Mouse (Mus musculus) liver, embryonic 14.5 days (tissue): ENCODE results near the gene Tbc1d10b. TPM values are rescaled to one million over a fixed set of nuclear protein-coding genes. Genes with fewer than 3 reads are reported as not detected.

Source experiments
- ATAC-seq: fragments of 200-750 bp; cut with Nextera tagmentation; 2 replicates; pipeline ENCODE4 v1.8.0; 2017; ENCODE audit warnings: moderate number of reproducible peaks, mild to moderate bottlenecking, moderate library complexity; ENCODE audit not compliant: insufficient read depth
- DNase-seq, 3 experiments: peaks; one replicate each; pipeline ENCODE4 v3.0.0-alpha.2; 2012 to 2013; ENCODE audit warnings: low read depth in 3 of 3, low spot score in 3 of 3
- H3K27ac ChIP-seq: fragments of 300-500 bp; sonication (generic); 2 replicates; pipeline ENCODE4 v1.5.1; 2014; ENCODE audit warnings: moderate library complexity, mild to moderate bottlenecking, control low read depth, inconsistent platforms
- H3K27me3 ChIP-seq: fragments of 300-500 bp; sonication (generic); 2 replicates; pipeline ENCODE4 v1.6.1; 2014; ENCODE audit warnings: mild to moderate bottlenecking, low read length, moderate library complexity; ENCODE audit not compliant: control insufficient read depth, insufficient read depth
- H3K36me3 ChIP-seq: fragments of 300-500 bp; sonication (generic); replicated peaks from 2 replicates; pipeline ENCODE4 v1.6.1; 2014; ENCODE audit warnings: low read depth; ENCODE audit not compliant: control insufficient read depth, insufficient read depth
- H3K4me1 ChIP-seq, 2 experiments: fragments of 200-500 bp in 1 of 2; fragments of 300-500 bp in 1 of 2; sonication (generic) in 1 of 2; replicated peaks; 2 replicates each; pipeline ENCODE4 v1.6.1; 2012 to 2014; ENCODE audit warnings: antibody characterized with exemption in 1 of 2, inconsistent platforms in 1 of 2, low read length in 1 of 2; ENCODE audit not compliant: control insufficient read depth in 2 of 2, insufficient read depth in 2 of 2
- H3K4me2 ChIP-seq: fragments of 300-500 bp; sonication (generic); 2 replicates; pipeline ENCODE4 v1.6.1; 2014; ENCODE audit warnings: low read depth, mild to moderate bottlenecking, control low read depth, moderate library complexity
- H3K4me3 ChIP-seq, 2 experiments: fragments of 200-500 bp in 1 of 2; fragments of 300-500 bp in 1 of 2; sonication (generic) in 1 of 2; 2 replicates each; pipeline ENCODE4 v1.5.1; 2012 to 2014; ENCODE audit warnings: low read depth in 2 of 2, low read length in 2 of 2, mild to moderate bottlenecking in 2 of 2, control low read depth in 1 of 2, inconsistent platforms in 1 of 2, moderate library complexity in 1 of 2; ENCODE audit not compliant: insufficient read depth in 1 of 2
- H3K9ac ChIP-seq: fragments of 300-500 bp; sonication (generic); replicated peaks from 2 replicates; pipeline ENCODE4 v1.6.1; 2014; ENCODE audit warnings: mild to moderate bottlenecking, control low read depth, moderate library complexity
- H3K9me3 ChIP-seq: fragments of 300-500 bp; sonication (generic); 2 replicates; pipeline ENCODE4 v1.6.1; 2016; ENCODE audit warnings: low read length, mixed read lengths; ENCODE audit not compliant: control insufficient read depth
- CTCF ChIP-seq: IDR thresholded peaks from 2 replicates; pipeline ENCODE4 v1.5.1; 2016; ENCODE audit warnings: antibody characterized with exemption, low read depth, control low read depth
- EP300 ChIP-seq: IDR thresholded peaks from 2 replicates; pipeline ENCODE4 v1.6.1; 2016; ENCODE audit warnings: antibody characterized with exemption, low read depth
- WGBS: fragments of 180-500 bp; shearing (Covaris S2); extraction: QIAGEN DNeasy Blood & Tissue Kit; methylation state at CpG from one replicate; pipeline ENCODE4 v1.1.7; 2014; ENCODE audit not compliant: insufficient replicate concordance; 5-methylcytosine and 5-hydroxymethylcytosine counted together
- polyA plus RNA-seq, 2 experiments: library from polyadenylated mRNA; depleted of rRNA in 1 of 2; stranded (reverse) in 1 of 2; unstranded in 1 of 2; fragments of >200 nt; fragmentation: Nextera tagmentation in 1 of 2; extraction: Ambion mirVana in 1 of 2; gene quantifications; 2 replicates each; pipeline versions ENCODE4 v1.2.1 to v1.2.3; 2012 to 2014

Tbc1d10b gene
- polyA plus RNA-seq, 2 experiments: 10.9 to 15.5 TPM

DNA sequence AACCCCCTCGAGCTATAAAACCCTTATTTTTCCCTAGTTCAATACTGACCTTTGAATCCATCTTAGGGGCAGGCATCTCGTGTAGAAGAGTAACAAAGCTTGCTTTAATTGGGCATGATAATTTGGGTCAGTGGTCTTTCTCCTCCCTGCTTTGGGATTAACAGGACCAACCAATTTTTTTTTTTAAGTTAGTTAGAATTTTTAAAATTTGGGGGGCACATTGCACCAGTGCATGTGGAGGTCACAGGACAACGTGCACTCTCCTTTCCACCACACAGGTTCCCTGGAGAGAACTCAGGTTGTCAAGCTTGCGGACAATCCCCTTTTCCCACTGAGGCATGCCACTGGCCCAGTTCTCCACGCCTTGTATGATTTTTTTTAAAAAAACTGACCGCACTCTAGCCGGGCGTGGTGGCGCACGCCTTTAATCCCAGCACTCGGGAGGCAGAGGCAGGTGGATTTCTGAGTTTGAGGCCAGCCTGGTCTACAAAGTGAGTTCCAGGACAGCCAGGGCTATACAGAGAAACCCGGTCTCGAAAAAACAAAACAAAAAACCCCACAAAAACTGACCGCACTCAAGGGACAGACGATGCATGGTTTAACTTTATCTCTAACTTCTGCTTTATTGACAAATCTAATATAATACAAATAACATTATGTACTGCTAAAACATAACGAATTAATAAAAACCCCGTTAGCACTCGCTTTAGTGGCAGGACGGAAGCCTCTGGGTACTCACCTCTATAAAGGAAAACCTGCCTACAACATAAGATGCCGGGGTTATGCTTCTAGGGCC lies 23.8 kb upstream of the Tbc1d10b start:
- H3K9ac ChIP-seq: peak overlapping the region; percentile 92
- H3K9me3 ChIP-seq: no peaks in the 10 kb centered on the region
- DNase-seq: no peak
- ATAC-seq: no peak
- TF ChIP-seq CTCF (no peak), EP300 (no peak)
- peak overlapping the region; percentile 85 for H3K27ac ChIP-seq
- no peaks in the 10 kb centered on the region for H3K27me3 ChIP-seq
- 3% methylated on average over 20 of the region's 20 CpGs for WGBS
- H3K4me3 ChIP-seq: peak overlapping the region; percentile 91 to 92
- H3K4me1 ChIP-seq: peaks cover 17 to 21% of the 10 kb centered on the region in 2 experiments
- peaks cover 16% of the 10 kb centered on the region for H3K36me3 ChIP-seq
- peak overlapping the region; percentile 85 for H3K4me2 ChIP-seq

DNA sequence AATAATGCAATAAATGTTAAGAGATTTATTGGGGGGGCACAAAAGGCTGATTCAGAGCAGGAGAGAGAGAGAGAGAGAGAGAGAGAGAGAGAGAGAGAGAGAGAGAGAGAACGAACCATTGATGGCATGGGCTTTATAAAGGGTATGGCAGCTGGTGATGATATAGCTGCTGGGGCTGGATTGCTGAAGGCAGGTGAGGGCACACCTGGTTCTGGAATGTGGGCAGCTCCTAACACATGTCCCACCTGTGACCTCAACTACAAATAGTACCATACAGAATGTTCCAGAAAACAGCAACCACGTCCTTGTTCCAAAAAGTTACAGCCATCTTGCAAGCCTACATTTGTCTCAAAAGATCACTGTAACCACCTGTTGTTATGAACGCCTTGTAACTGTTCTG lies 23.1 kb upstream of the Tbc1d10b start:
- Histone ChIP-seq H3K27ac (no peak overlapping the region; the same call in 1 of the 2 replicates), H3K4me2 (peak overlapping the region; percentile 85), H3K9ac (peak overlapping the region; percentile 92), H3K9me3 (no peaks in the 10 kb centered on the region), H3K36me3 (peaks cover 10% of the 10 kb centered on the region), H3K4me3 (peak overlapping the region; percentile 24 to 92), H3K27me3 (no peaks in the 10 kb centered on the region), H3K4me1 (peaks cover 22 to 27% of the 10 kb centered on the region in 2 experiments)
- no peak for DNase-seq
- WGBS: 42% methylated on average over 3 of the region's 3 CpGs
- TF ChIP-seq EP300: no peak
- no peak for TF ChIP-seq CTCF
- no peak for ATAC-seq

DNA sequence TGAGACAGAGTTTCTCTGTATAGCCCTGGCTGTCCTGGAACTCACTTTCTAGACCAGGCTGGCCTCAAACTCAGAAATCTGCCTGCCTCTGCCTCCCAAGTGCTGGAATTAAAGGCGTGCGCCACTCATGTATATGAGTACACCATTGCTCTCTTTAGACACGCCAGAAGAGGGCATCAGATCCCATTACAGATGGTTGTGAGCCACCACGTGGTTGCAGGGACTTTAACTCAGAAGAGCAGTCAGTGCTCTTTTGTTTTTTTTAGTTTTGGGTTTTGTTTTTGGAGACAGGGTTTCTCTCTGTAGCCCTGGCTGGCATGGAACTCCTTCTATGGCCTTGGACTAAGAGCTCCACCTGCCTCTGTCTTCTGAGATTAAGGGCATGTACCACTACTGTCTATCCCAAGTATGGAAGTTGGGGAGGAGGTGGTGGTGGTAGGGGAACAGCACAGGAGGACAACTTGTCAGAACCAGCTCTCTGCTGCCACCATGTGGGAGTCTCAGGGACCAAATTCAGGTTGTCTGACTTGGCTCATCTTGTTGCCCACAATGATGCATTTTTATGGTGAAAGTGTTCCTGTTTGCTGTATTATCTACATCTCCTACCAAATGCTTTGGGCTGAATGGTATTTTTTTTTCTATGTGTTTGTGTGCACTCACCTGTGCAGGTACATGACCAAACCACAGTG lies 20.5 kb upstream of the Tbc1d10b start:
- TF ChIP-seq EP300 (no peak), CTCF (peak; percentile 94)
- no peaks in the 10 kb centered on the region for H3K27me3 ChIP-seq
- H3K9ac ChIP-seq: no peak overlapping the region
- H3K9me3 ChIP-seq: no peaks in the 10 kb centered on the region
- WGBS: 43% methylated on average over 4 of the region's 4 CpGs
- H3K4me3 ChIP-seq: no peak overlapping the region
- H3K4me2 ChIP-seq: no peak overlapping the region
- H3K4me1 ChIP-seq: peaks cover 47 to 50% of the 10 kb centered on the region in 2 experiments
- ATAC-seq (peak; percentile 27; the same call in 1 of the 2 replicates), DNase-seq (peak; percentile 75 to 82 (median 77))
- no peaks in the 10 kb centered on the region for H3K36me3 ChIP-seq
- peak overlapping the region; percentile 11 for H3K27ac ChIP-seq

DNA sequence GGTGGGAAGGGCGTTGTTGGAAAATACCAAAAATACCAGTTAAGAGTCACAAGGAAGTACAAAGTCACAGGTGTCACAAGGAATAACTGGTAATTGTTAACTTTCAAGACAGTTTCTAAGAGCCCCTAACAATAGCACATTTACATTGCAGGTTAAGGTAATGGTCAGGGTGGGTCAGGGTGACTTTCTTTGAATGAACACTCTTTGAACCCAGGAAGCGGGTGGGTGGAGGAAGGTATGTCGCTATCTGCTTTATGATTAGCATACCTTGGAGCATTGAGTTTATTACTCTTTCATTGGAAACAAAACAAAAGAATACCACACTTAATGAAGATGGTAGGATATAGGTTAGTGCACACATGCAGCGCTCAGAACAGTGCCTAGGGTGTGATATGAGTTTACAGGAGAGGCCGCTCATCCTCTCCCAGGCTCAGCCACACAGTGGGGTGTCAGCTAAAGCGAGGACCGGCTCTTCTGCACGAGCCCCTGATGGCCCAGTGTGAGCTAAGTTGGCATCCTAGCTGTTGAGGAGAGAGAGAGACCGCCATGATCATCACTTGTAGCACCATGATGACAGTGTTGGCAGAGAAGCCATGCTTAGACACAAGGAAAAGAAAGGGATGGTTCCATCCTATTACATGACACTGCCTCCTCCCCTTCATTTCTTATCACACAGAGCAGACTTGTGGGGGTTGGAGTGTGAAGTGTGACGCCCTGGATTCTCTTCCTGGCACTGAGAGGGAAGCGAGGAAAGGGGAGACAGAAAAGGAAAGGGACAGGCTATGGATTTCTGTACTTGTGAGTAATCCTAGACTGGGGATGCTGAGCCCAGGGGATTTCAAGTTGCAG lies 17.1 kb upstream of the Tbc1d10b start:
- TF ChIP-seq EP300 (peak; percentile 88), CTCF (no peak)
- Histone ChIP-seq H3K4me2 (peak overlapping the region; percentile 82), H3K9me3 (no peaks in the 10 kb centered on the region), H3K4me1 (peaks cover 53 to 54% of the 10 kb centered on the region in 2 experiments), H3K9ac (peak overlapping the region; percentile 67), H3K27ac (peak overlapping the region; percentile 98), H3K27me3 (no peaks in the 10 kb centered on the region), H3K36me3 (no peaks in the 10 kb centered on the region), H3K4me3 (peak overlapping the region; percentile 36 to 48)
- peak; percentile 75 to 83 (median 81) for DNase-seq
- WGBS: 37% methylated on average over 11 of the region's 11 CpGs
- ATAC-seq: peak; percentile 90
